ENCODE assay signal across 8 mouse cellular contexts in genomic region chr9:122352025-122352392, GRCm38 (mm10). TPM values are rescaled to one million over a fixed set of nuclear protein-coding genes. Genes with fewer than 3 reads are reported as not detected.
DNase-seq lines count a peak whose midpoint lies in the region; ATAC-seq and TF ChIP-seq lines count a peak whose summit lies in the region.

No protein-coding gene starts in this region.

- 1% methylated on average over 30 of the region's 30 CpGs for WGBS in heart, embryonic 11.5 days (ENCODE audit: insufficient replicate concordance)
- WGBS in forebrain, embryonic 16.5 days = 1% methylated on average over 30 of the region's 30 CpGs

- DNase-seq in heart, postnatal 36 days = no peak
- peak; percentile 17 for DNase-seq in ES-E14 (ENCODE audit: low read depth, low spot score)
- no peak for DNase-seq in urinary bladder, postnatal 36 days (ENCODE audit: low spot score in 2 of 2)
- no peak for DNase-seq in spleen, postnatal 36 days (ENCODE audit: low spot score in 2 of 2)
- DNase-seq in urinary bladder, postnatal 25 days (ENCODE audit: low spot score) = no peak

- no peaks in the 10 kb centered on the region for H3K27me3 ChIP-seq in heart, embryonic 11.5 days (ENCODE audit: control insufficient read depth, insufficient read depth, low read length)
- H3K27me3 ChIP-seq in forebrain, embryonic 16.5 days (replicated peaks; ENCODE audit: control insufficient read depth, insufficient read depth, low read length) = no peaks in the 10 kb centered on the region

- H3K4me3 ChIP-seq in heart, embryonic 11.5 days (ENCODE audit: low read depth, low read length) = peak overlapping the region; percentile 79
- H3K4me3 ChIP-seq in ES-E14 (ENCODE audit: insufficient read depth in 1 of 2, low read depth in 1 of 2, low read length in 2 of 2, poor library complexity in 1 of 2, severe bottlenecking in 1 of 2) = peak overlapping the region; percentile 52 to 77
- peak overlapping the region; percentile 81 for H3K4me3 ChIP-seq in forebrain, embryonic 16.5 days (replicated peaks; ENCODE audit: low read length)

- H3K4me2 ChIP-seq in heart, embryonic 11.5 days = peak overlapping the region; percentile 77
- peak overlapping the region; percentile 71 for H3K4me2 ChIP-seq in forebrain, embryonic 16.5 days (ENCODE audit: low read length)

- intact Hi-C loops in heart, postnatal 36 days (cut with DNase I) = loop anchor here (2.0 kb wide), 1 partner anchor 105 kb away; no protein-coding TSS in a partner anchor

- ATAC-seq in heart, embryonic 11.5 days (replicated peaks; ENCODE audit: insufficient number of reproducible peaks, low FRiP score, low TSS enrichment) = peak; percentile 60; the same call in 1 of the 2 replicates
- ATAC-seq in forebrain, embryonic 16.5 days = peak; percentile 3; the same call in 1 of the 2 replicates
- peak; percentile 1; the same call in 1 of the 2 replicates for ATAC-seq in megakaryocyte, adult 5-6 weeks (ENCODE audit: poor library complexity, severe bottlenecking)

- in situ Hi-C loops in ES-E14 (cut with MboI; ENCODE audit: low sequenced_read_pairs in 2 of 2, unreplicated experiment in 2 of 2) = no loop called here

- peak overlapping the region; percentile 92 for H3K9ac ChIP-seq in heart, embryonic 11.5 days (ENCODE audit: low read depth, low read length)
- H3K9ac ChIP-seq in ES-E14 (ENCODE audit: insufficient read depth, low read depth, low read length, poor library complexity, severe bottlenecking) = peak overlapping the region; percentile 87
- peak overlapping the region; percentile 83 for H3K9ac ChIP-seq in forebrain, embryonic 16.5 days (replicated peaks; ENCODE audit: low read depth, low read length)

- no peaks in the 10 kb centered on the region for H3K9me3 ChIP-seq in heart, embryonic 11.5 days (replicated peaks; ENCODE audit: control insufficient read depth, low read length)
- no peaks in the 10 kb centered on the region for H3K9me3 ChIP-seq in ES-E14 (ENCODE audit: control insufficient read depth, insufficient read depth, low read depth, low read length)
- no peaks in the 10 kb centered on the region for H3K9me3 ChIP-seq in forebrain, embryonic 16.5 days (ENCODE audit: control insufficient read depth, low read length)

- H3K27ac ChIP-seq in heart, embryonic 11.5 days (ENCODE audit: low read depth, low read length) = peak overlapping the region; percentile 79
- no peak overlapping the region for H3K27ac ChIP-seq in ES-E14 (ENCODE audit: insufficient read depth, low read depth, low read length, poor library complexity, severe bottlenecking)
- H3K27ac ChIP-seq in forebrain, embryonic 16.5 days (ENCODE audit: low read length) = no peak overlapping the region; the same call in 1 of the 2 replicates

- no peaks in the 10 kb centered on the region for H3K36me3 ChIP-seq in heart, embryonic 11.5 days (ENCODE audit: control insufficient read depth, insufficient read depth, low read length)
- no peaks in the 10 kb centered on the region for H3K36me3 ChIP-seq in ES-E14 (ENCODE audit: control insufficient read depth, insufficient read depth, low read length, poor library complexity, severe bottlenecking)
- H3K36me3 ChIP-seq in forebrain, embryonic 16.5 days (ENCODE audit: control insufficient read depth, insufficient read depth) = no peaks in the 10 kb centered on the region

- H3K4me1 ChIP-seq in heart, embryonic 11.5 days (ENCODE audit: control insufficient read depth, insufficient read depth, low read length) = no peaks in the 10 kb centered on the region
- peaks cover 0 to 4% of the 10 kb centered on the region in 2 experiments; a peak in 1 of 4 replicates for H3K4me1 ChIP-seq in ES-E14 (ENCODE audit: control insufficient read depth in 2 of 2, insufficient read depth in 2 of 2, low read length in 2 of 2, poor library complexity in 1 of 2)
- peaks cover 3% of the 10 kb centered on the region; the same call in 1 of the 2 replicates for H3K4me1 ChIP-seq in forebrain, embryonic 16.5 days (replicated peaks; ENCODE audit: control insufficient read depth, insufficient read depth, low read length)

TF ChIP-seq in ES-E14, 5 proteins besides CTCF, POLR2A, EP300 and RAD21:
- no peak for TF ChIP-seq ZNF384 (IDR thresholded peaks at IDR 0.05; ENCODE audit: low read depth, low read length)
- TF ChIP-seq CHD2 (IDR thresholded peaks at IDR 0.05; ENCODE audit: low read depth, low read length) = no peak

RNA-seq across cellular contexts. Expression of gene Abhd5, which starts 0.6 kb away (rescaled TPM):
- 15.9 and 23.4 TPM in 2 replicates for polyA plus RNA-seq in heart, embryonic 11.5 days (2014; fragmentation: Nextera tagmentation; extraction: Ambion mirVana)
- 10 to 100 TPM; 57.9 to 67.5 TPM for total RNA-seq in heart, postnatal 36 days (2021)
- total RNA-seq in ES-E14 (2012; rRNA removed) = 12.1 and 14.8 TPM in 2 replicates
- 23.0 and 27.4 TPM in 2 replicates for polyA plus RNA-seq in forebrain, embryonic 16.5 days (2015; fragmentation: Nextera tagmentation; extraction: Ambion mirVana)
- total RNA-seq in megakaryocyte, adult 5-6 weeks (2015) = 83.7 and 84.1 TPM in 2 replicates
- total RNA-seq in megakaryocyte, adult 5-6 weeks (2017) = 87.0 and 93.8 TPM in 2 replicates

RNA-seq across cellular contexts. Expression of gene Ano10, which starts 57.8 kb away (rescaled TPM):
- 34.0 and 40.8 TPM in 2 replicates for polyA plus RNA-seq in heart, embryonic 11.5 days (2014; fragmentation: Nextera tagmentation; extraction: Ambion mirVana)
- total RNA-seq in heart, postnatal 36 days (2021) = 100 to 1,000 TPM in 1 of 2 experiments, 10 to 100 TPM in 1; 85.6 to 154 TPM
- 13.7 and 15.0 TPM in 2 replicates for total RNA-seq in ES-E14 (2012; rRNA removed)
- 34.9 and 35.0 TPM in 2 replicates for polyA plus RNA-seq in forebrain, embryonic 16.5 days (2015; fragmentation: Nextera tagmentation; extraction: Ambion mirVana)
- 33.1 and 40.9 TPM in 2 replicates for total RNA-seq in megakaryocyte, adult 5-6 weeks (2015)
- 17.1 and 32.8 TPM in 2 replicates for total RNA-seq in megakaryocyte, adult 5-6 weeks (2017)

Comparison
In these comparisons a context has a peak if more than half of its experiments do, and no peak if none do; other contexts are left out.
1. ATAC-seq: peak in every context shown above with its lines; median percentile 60 in heart, embryonic 11.5 days; 3 in forebrain, embryonic 16.5 days; 1 in megakaryocyte, adult 5-6 weeks.